ENCODE assay signal across 20 mouse cellular contexts in the genomic region with DNA sequence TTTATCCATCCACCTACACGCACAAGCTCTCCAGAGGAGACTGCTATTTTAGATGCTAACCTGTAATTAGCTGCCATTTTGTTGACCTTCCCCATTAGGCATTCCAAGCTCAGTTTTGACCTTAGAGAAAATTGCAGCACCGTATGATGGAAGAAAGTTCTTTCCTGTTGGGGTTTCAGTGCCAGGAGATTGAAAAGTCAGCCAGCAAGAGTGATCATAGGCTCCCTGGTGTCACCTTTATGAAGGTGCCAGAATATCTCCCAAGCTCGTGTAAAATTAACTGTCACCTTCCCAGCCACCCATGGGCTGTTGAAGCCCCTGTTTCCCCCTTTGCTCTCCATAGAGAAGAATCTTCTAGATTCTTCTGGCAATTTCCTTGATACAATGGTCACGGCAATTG.
DNase-seq lines count a peak whose midpoint lies in the region; ATAC-seq lines count a peak whose summit lies in the region.
"Had no signal": no experiment of that assay in that cellular context is flagged by ENCODE, and none has a peak within 500 bp of the region (broad histone marks: within the 10 kb centered on the region; RNA-seq: fewer than 3 reads in every experiment).

No protein-coding gene starts in this region.

- no peaks in the 10 kb centered on the region for H3K27me3 ChIP-seq in hindbrain, embryonic 13.5 days
- no peaks in the 10 kb centered on the region for H3K27me3 ChIP-seq in hindbrain, embryonic 10.5 days (ENCODE audit: insufficient read depth, poor library complexity, severe bottlenecking)
- H3K27me3 ChIP-seq in embryonic facial prominence, embryonic 15.5 days = no peaks in the 10 kb centered on the region
- H3K27me3 ChIP-seq in limb, embryonic 13.5 days = no peaks in the 10 kb centered on the region
- H3K27me3 ChIP-seq: embryonic facial prominence, embryonic 13.5 days; heart, embryonic 15.5 days; liver, embryonic 12.5 days had no signal

- H3K9ac ChIP-seq in hindbrain, embryonic 13.5 days = no peak overlapping the region
- H3K9ac ChIP-seq in embryonic facial prominence, embryonic 15.5 days = no peak overlapping the region
- H3K9ac ChIP-seq in limb, embryonic 13.5 days = no peak overlapping the region
- H3K9ac ChIP-seq: embryonic facial prominence, embryonic 13.5 days; heart, embryonic 15.5 days; kidney, embryonic 15.5 days; liver, embryonic 12.5 days had no signal

- no peak overlapping the region for H3K4me2 ChIP-seq in hindbrain, embryonic 13.5 days
- no peak overlapping the region for H3K4me2 ChIP-seq in embryonic facial prominence, embryonic 15.5 days (replicated peaks)
- H3K4me2 ChIP-seq in limb, embryonic 13.5 days (replicated peaks) = no peak overlapping the region
- H3K4me2 ChIP-seq: embryonic facial prominence, embryonic 13.5 days; heart, embryonic 15.5 days; kidney, embryonic 15.5 days; liver, embryonic 12.5 days had no signal

- H3K9me3 ChIP-seq in hindbrain, embryonic 13.5 days = no peaks in the 10 kb centered on the region
- no peaks in the 10 kb centered on the region for H3K9me3 ChIP-seq in hindbrain, embryonic 10.5 days
- no peaks in the 10 kb centered on the region for H3K9me3 ChIP-seq in embryonic facial prominence, embryonic 15.5 days (replicated peaks)
- H3K9me3 ChIP-seq in limb, embryonic 13.5 days = no peaks in the 10 kb centered on the region
- H3K9me3 ChIP-seq: embryonic facial prominence, embryonic 13.5 days; heart, embryonic 15.5 days; kidney, embryonic 15.5 days; liver, embryonic 12.5 days had no signal

- no peak for DNase-seq in hindbrain, embryonic 10.5 days (ENCODE audit: low spot score)
- DNase-seq in brain, adult 2 months (ENCODE audit: low read depth, low spot score) = peak; percentile 45
- no peak for DNase-seq in ovary, postnatal 10 days (ENCODE audit: low spot score)
- DNase-seq in thymus, postnatal 0 days (ENCODE audit: low spot score) = no peak
- DNase-seq: adrenal gland, postnatal 36 days; B cell, adult 2 months; lung, adult 2 months; lung, postnatal 36 days; right cerebral cortex, adult 18-20 months; thymus, postnatal 25 days had no signal

- ATAC-seq in hindbrain, embryonic 13.5 days (ENCODE audit: low FRiP score) = no peak
- no peak for ATAC-seq in embryonic facial prominence, embryonic 15.5 days (ENCODE audit: insufficient number of reproducible peaks, low FRiP score, low TSS enrichment, low read depth)
- ATAC-seq in limb, embryonic 13.5 days (ENCODE audit: low FRiP score, low read depth) = no peak
- ATAC-seq in megakaryocyte, adult 5-6 weeks (ENCODE audit: poor library complexity, severe bottlenecking) = no peak
- ATAC-seq: intestine, postnatal 0 days; liver, embryonic 12.5 days had no signal

- no peak overlapping the region for H3K4me3 ChIP-seq in hindbrain, embryonic 13.5 days
- H3K4me3 ChIP-seq in hindbrain, embryonic 10.5 days = no peak overlapping the region
- H3K4me3 ChIP-seq in embryonic facial prominence, embryonic 15.5 days (replicated peaks) = no peak overlapping the region
- no peak overlapping the region for H3K4me3 ChIP-seq in limb, embryonic 13.5 days
- H3K4me3 ChIP-seq: embryonic facial prominence, embryonic 13.5 days; heart, embryonic 15.5 days; kidney, embryonic 15.5 days; liver, embryonic 12.5 days; myocyte had no signal

- 72% methylated on average over 4 of the region's 4 CpGs for WGBS in hindbrain, embryonic 13.5 days
- 77% methylated on average over 4 of the region's 4 CpGs for WGBS in hindbrain, embryonic 10.5 days
- WGBS in embryonic facial prominence, embryonic 15.5 days = 46% methylated on average over 4 of the region's 4 CpGs
- 39% methylated on average over 4 of the region's 4 CpGs for WGBS in limb, embryonic 13.5 days

- H3K4me1 ChIP-seq in hindbrain, embryonic 13.5 days (replicated peaks) = peaks cover 58% of the 10 kb centered on the region
- peaks cover 47% of the 10 kb centered on the region for H3K4me1 ChIP-seq in hindbrain, embryonic 10.5 days (replicated peaks)
- peaks cover 55% of the 10 kb centered on the region for H3K4me1 ChIP-seq in embryonic facial prominence, embryonic 15.5 days
- peaks cover 85% of the 10 kb centered on the region for H3K4me1 ChIP-seq in limb, embryonic 13.5 days

- H3K27ac ChIP-seq in hindbrain, embryonic 13.5 days = peak overlapping the region; percentile 58; the same call in 1 of the 2 replicates
- no peak overlapping the region for H3K27ac ChIP-seq in hindbrain, embryonic 10.5 days
- H3K27ac ChIP-seq in embryonic facial prominence, embryonic 15.5 days (replicated peaks) = peak overlapping the region; percentile 6; the same call in 1 of the 2 replicates
- H3K27ac ChIP-seq in limb, embryonic 13.5 days = 0 out of 2 replicates have a peak overlapping the region, but pooled peaks have one; percentile 28
- H3K27ac ChIP-seq: embryonic facial prominence, embryonic 13.5 days; heart, embryonic 15.5 days; kidney, embryonic 15.5 days; liver, embryonic 12.5 days had no signal

- peaks cover 5% of the 10 kb centered on the region for H3K36me3 ChIP-seq in hindbrain, embryonic 13.5 days
- no peaks in the 10 kb centered on the region for H3K36me3 ChIP-seq in hindbrain, embryonic 10.5 days
- no peaks in the 10 kb centered on the region for H3K36me3 ChIP-seq in embryonic facial prominence, embryonic 15.5 days
- H3K36me3 ChIP-seq in limb, embryonic 13.5 days = no peaks in the 10 kb centered on the region
- H3K36me3 ChIP-seq: embryonic facial prominence, embryonic 13.5 days; heart, embryonic 15.5 days; kidney, embryonic 15.5 days; liver, embryonic 12.5 days had no signal
